Mouse (Mus musculus) liver, adult 2 months (tissue): ENCODE results near the gene Colq.

Experiments used
- CTCF ChIP-seq: fragments of 200-500 bp; IDR thresholded peaks from 2 replicates; pipeline ENCODE4 v1.5.1; 2011; ENCODE audit warnings: low read depth, low read length, control low read depth
- POLR2A ChIP-seq: fragments of 200-500 bp; IDR thresholded peaks from 2 replicates; pipeline ENCODE4 v1.6.1; 2011; ENCODE audit warnings: low read length, control low read depth; ENCODE audit not compliant: insufficient read depth; ENCODE audit errors: extremely low read depth

- TF ChIP-seq CTCF (no peak), POLR2A (no peak)
Measured at GRCm38 (mm10) chr14:31531506-31532148, 59.5 kb downstream of the Colq start.
